Mouse (Mus musculus) gastrocnemius, postnatal 4 days (tissue): ENCODE results near the gene Fan1. TPM values are rescaled to one million over a fixed set of nuclear protein-coding genes. Genes with fewer than 3 reads are reported as not detected.
A peak's percentile ranks its signal among the peaks of the same experiment; 100 is the strongest.

ENCODE experiments used
- DNase-seq, 2 experiments: peaks; one replicate each; pipeline ENCODE4 v3.0.0; 2021 to 2022; ENCODE audit warnings: low spot score in 2 of 2, mixed read lengths in 2 of 2
- total RNA-seq, 2 experiments: library from RNA; stranded (reverse); gene quantifications; 2 replicates each; pipeline ENCODE4 v1.2.3; 2021

Fan1 gene
- total RNA-seq, 2 experiments from 2014 or later: 8.0 to 10.3 TPM

- DNase-seq: no peak
Observed at GRCm38 (mm10) chr7:64332686-64333085, 41.2 kb downstream of the Fan1 start.

DNA sequence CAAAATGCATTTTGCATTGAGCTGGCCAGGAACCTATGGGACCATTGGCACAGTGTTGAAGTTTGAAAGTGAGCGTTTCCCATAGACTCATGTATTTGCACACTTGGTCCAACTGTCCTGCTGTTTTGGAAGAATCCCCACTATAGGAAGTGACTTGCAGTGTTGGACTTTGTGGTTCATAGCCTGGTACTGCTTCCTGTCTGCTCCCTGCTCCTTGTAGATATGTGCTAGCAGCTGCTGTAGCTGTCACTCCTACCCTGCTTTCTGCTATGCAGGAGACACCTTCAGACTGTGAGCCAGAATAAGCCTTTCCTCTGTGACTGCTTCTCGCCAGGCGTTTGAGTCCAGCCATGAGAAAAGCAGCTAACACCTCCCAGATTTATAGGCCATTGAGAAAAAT lies 42.6 kb downstream of the Fan1 start:
- DNase-seq: no peak

GRCm38 (mm10) chr7:64327486-64327885 lies 46.4 kb downstream of the Fan1 start:
- DNase-seq: no peak

GRCm38 (mm10) chr7:64326892-64327291 lies 47.0 kb downstream of the Fan1 start:
- peak; percentile 59 to 72 for DNase-seq

- DNase-seq: no peak
Observed at GRCm38 (mm10) chr7:64321658-64322057, 52.2 kb downstream of the Fan1 start.

- DNase-seq: no peak
Observed at GRCm38 (mm10) chr7:64321125-64321524, 52.8 kb downstream of the Fan1 start.

GRCm38 (mm10) chr7:64312811-64313210 lies 61.1 kb downstream of the Fan1 start:
- DNase-seq: no peak

- no peak for DNase-seq
Observed at GRCm38 (mm10) chr7:64310756-64311155, 63.1 kb downstream of the Fan1 start.

DNA sequence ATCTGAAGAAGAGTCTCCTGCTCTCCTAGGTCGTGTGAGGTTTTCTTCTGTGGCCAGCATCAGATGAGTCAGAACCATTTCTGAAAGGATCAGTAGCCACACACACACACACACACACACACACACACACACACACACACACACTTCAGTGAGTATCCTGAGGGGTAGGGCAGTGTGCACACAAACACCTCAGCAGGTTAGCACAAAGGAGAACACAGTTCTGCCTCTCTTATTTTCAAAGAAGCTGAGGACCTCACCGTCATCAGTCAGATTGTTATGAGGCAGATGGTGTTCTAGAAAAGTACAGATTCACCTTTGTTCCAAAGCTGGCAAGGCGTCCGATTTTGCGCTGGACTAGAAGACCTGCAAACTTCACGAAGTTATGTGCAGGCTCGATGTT lies 63.7 kb downstream of the Fan1 start:
- DNase-seq: no peak

Other genes with a start within 250 kb of the Fan1 start
- 1 to 10 TPM in 1 of 2 experiments, under 1 TPM in 1; 0.44 to 1.4 TPM for gene Trpm1, start 220.3 kb downstream of the Fan1 start, total RNA-seq
- gene Mtmr10, start 86.4 kb downstream of the Fan1 start, total RNA-seq: 10 to 100 TPM; 17.4 to 18.5 TPM
- 10 to 100 TPM; 19.7 to 21.3 TPM for gene Mphosph10, start 18.2 kb upstream of the Fan1 start, total RNA-seq
- gene Mcee, start 18.5 kb upstream of the Fan1 start, total RNA-seq: 10 to 100 TPM; 49.3 to 51.1 TPM
- gene Apba2, start 127.6 kb upstream of the Fan1 start, total RNA-seq: 1 to 10 TPM; 1.5 to 1.7 TPM